Mouse (Mus musculus) kidney, embryonic 16.5 days (tissue): ENCODE results near the gene Ugcg. TPM values are rescaled to one million over a fixed set of nuclear protein-coding genes. Genes with fewer than 3 reads are reported as not detected.

ENCODE experiments used
- ATAC-seq: fragments of 200-750 bp; cut with Nextera tagmentation; 2 replicates; pipeline ENCODE4 v1.8.0; 2017; ENCODE audit warnings: moderate TSS enrichment; ENCODE audit not compliant: low FRiP score, low TSS enrichment
- H3K27ac ChIP-seq: fragments of 300-500 bp; sonication (generic); 2 replicates; pipeline ENCODE4 v1.5.1; 2014; ENCODE audit warnings: low read length
- H3K27me3 ChIP-seq: fragments of 300-500 bp; sonication (generic); 2 replicates; pipeline ENCODE4 v1.6.1; 2014; ENCODE audit warnings: low read length, control low read depth, mixed read lengths; ENCODE audit not compliant: insufficient read depth
- H3K36me3 ChIP-seq: fragments of 300-500 bp; sonication (generic); 2 replicates; pipeline ENCODE4 v1.6.1; 2014; ENCODE audit warnings: low read length, control low read depth, mixed read lengths; ENCODE audit not compliant: insufficient read depth
- H3K4me1 ChIP-seq: fragments of 300-500 bp; sonication (generic); 2 replicates; pipeline ENCODE4 v1.6.1; 2014; ENCODE audit warnings: low read length, control low read depth, mixed read lengths; ENCODE audit not compliant: insufficient read depth
- H3K4me2 ChIP-seq: fragments of 300-500 bp; sonication (generic); replicated peaks from 2 replicates; pipeline ENCODE4 v1.6.1; 2014; ENCODE audit warnings: low read depth, low read length
- H3K4me3 ChIP-seq: fragments of 300-500 bp; sonication (generic); 2 replicates; pipeline ENCODE4 v1.5.1; 2014; ENCODE audit warnings: mild to moderate bottlenecking, low read length
- H3K9ac ChIP-seq: fragments of 300-500 bp; sonication (generic); replicated peaks from 2 replicates; pipeline ENCODE4 v1.6.1; 2014; ENCODE audit warnings: low read length
- H3K9me3 ChIP-seq: fragments of 300-500 bp; sonication (generic); 2 replicates; pipeline ENCODE4 v1.6.1; 2016; ENCODE audit warnings: low read length, control low read depth
- WGBS: fragments of 180-500 bp; shearing (Covaris S2); extraction: QIAGEN DNeasy Blood & Tissue Kit; methylation state at CpG from one replicate; pipeline ENCODE4 v1.1.7; 2014; 5-methylcytosine and 5-hydroxymethylcytosine counted together
- polyA plus RNA-seq: library from polyadenylated mRNA; unstranded; fragments of >200 nt; fragmentation: Nextera tagmentation; extraction: Ambion mirVana; gene quantifications from 2 replicates; pipeline ENCODE4 v1.2.1, GENCODE M21; 2015

Gene Ugcg
- 6.6 and 6.7 TPM in 2 replicates for polyA plus RNA-seq

DNA sequence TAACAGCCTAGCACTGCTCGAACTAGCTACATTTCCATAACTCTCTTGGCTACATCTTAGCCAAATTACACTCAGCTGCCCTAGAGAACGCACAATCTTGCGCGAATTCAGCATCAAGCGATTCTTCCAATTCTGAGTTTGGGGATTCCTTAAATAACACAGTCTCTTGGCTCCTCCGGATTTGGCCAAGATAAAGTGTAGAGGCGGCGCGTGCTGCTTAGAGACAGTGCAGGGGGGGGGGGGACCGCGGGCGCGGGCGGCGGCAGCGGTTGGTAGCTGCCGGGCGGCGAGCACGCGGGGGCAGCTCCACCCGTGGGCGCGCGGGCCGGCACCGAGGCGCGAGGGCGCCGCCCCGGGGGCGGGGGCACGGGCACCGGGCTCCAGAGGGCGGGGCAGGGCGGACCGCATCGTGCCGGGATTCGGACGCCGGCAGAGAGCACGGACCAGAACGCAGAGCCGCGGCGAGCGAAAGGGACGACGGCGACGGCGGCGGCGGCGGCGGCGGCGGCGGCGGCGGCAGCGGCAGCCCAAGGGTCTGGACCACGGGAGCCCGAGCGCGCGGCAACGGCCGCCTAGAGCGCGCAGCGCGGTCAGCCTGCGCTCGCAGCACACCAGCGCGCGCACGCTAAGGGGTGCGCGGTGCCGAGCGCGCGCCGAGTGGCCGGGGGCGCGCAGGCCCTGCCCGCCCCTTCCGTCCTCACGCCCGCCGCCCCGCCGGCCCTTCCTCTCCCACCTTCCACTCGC is at the start of gene Ugcg:
Gene Ugcg, plus strand, starts transcription at position 456 of the 744 bp plus-strand sequence.
- Histone ChIP-seq H3K4me1 (peaks cover 13% of the 10 kb centered on the region), H3K9ac (peak within 1 kb of the TSS; percentile 97), H3K27me3 (no peaks in the 10 kb centered on the region), H3K27ac (peak within 1 kb of the TSS; percentile 90), H3K4me2 (peak within 1 kb of the TSS; percentile 81), H3K4me3 (peak within 1 kb of the TSS; percentile 98), H3K36me3 (no peaks in the 10 kb centered on the region), H3K9me3 (no peaks in the 10 kb centered on the region)
- peak; percentile 94 for ATAC-seq
- under 1% methylated on average over 83 of the region's 99 CpGs for WGBS

DNA sequence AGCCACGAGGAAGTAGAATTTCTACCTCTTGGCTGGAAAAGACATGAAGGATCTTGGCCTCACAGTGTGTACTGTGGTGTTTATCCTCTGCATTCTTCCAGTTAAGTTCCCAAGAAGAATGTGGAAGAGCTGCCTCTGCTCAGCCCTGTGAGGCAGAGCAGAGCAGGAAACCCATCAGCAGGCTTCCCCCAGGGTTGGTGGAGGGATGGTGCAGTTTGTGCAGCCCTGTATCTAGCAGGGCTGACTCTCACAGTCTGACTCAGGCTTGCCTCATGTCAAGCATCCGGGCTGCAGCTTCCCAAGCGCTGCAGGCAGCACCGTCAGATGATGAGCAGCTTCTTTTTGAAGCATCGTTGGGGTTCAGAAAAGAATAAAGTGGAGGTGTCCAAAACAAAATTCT is 40.0 kb upstream of the Ugcg start:
- Histone ChIP-seq H3K4me1 (no peaks in the 10 kb centered on the region), H3K9me3 (no peaks in the 10 kb centered on the region), H3K4me2 (no peak overlapping the region), H3K27ac (no peak overlapping the region), H3K4me3 (no peak overlapping the region), H3K9ac (no peak overlapping the region), H3K36me3 (no peaks in the 10 kb centered on the region), H3K27me3 (no peaks in the 10 kb centered on the region)
- 86% methylated on average over 5 of the region's 5 CpGs for WGBS
- no peak for ATAC-seq

DNA sequence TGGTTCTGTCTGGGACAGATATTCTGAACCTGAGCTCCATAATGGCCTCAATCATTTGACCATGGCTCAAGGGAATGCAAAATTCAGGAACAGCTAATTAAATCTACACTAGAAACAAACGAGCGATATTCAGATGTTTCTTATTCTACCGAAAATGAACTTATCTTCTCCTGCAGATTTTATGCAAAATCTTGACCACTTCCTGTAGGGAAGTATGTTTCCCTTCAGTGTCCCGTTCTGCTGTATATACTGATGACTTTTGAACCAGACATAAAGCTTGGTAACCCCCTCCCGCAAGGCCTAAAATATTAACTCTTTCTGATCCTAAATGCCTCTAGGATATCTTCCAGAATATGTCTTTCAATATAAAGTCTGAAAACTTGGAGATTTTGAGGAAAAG is 38.1 kb upstream of the Ugcg start:
- Histone ChIP-seq H3K9ac (no peak overlapping the region), H3K27me3 (no peaks in the 10 kb centered on the region), H3K27ac (no peak overlapping the region), H3K9me3 (no peaks in the 10 kb centered on the region), H3K4me1 (no peaks in the 10 kb centered on the region), H3K36me3 (no peaks in the 10 kb centered on the region), H3K4me2 (no peak overlapping the region), H3K4me3 (no peak overlapping the region)
- 58% methylated on average over 5 of the region's 5 CpGs for WGBS
- no peak for ATAC-seq

DNA sequence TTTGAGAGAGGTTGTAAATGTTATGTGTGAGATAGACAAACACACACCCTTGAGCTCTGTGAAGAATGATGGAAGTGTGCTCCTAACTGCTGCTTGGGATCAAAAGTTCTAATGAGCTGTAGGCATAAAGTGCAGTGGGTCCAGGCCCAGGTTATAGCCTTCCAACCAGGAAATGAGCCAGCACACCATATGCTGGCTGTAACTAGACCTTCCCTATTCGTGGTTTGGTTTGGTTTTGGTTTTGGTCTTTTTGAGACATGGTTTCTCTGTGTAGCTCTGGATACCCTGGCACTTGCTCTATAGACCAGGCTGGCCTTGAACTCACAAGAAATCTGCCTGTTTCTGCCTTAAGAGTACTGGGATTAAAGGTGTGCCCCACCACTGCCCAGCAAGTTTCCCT is 37.1 kb upstream of the Ugcg start:
- ATAC-seq: no peak

DNA sequence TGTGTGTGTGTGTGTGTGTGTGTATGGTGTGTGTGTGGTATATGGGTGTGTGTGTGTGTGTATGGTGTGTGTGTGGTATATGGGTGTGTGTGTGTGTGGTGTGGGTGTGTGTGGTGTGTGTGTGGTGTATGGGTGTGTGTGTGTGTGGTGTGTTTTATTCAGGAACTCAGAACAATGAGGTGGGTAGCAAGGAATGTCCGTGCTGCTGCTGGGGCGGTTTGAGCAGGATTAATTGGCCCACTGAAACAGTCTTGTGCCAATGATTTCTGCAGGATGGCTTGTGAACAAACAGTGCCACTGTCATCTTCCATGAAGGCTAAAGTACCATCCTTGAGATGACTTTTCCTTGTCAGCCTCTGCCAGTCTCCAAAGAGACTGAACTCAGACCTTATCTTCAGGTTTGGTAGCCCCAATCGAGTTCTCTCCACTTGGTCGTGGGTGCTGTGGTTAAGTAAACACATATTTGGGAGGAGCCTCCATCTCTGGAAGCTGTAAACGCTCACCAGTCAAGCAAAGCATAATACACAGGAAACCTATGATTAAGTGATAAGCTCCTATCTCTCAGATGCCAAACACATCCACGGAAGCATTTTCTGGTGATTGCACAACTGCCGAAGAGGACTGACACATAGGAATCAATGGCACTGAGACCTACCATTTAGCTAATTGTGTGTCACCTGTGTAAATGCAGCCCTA is 32.0 kb upstream of the Ugcg start:
- 44% methylated on average over 7 of the region's 7 CpGs for WGBS
- H3K27me3 ChIP-seq: no peaks in the 10 kb centered on the region
- no peak overlapping the region for H3K27ac ChIP-seq
- no peak overlapping the region for H3K4me2 ChIP-seq
- ATAC-seq: no peak
- no peaks in the 10 kb centered on the region for H3K9me3 ChIP-seq
- no peaks in the 10 kb centered on the region for H3K36me3 ChIP-seq
- no peak overlapping the region for H3K4me3 ChIP-seq
- H3K4me1 ChIP-seq: 0 out of 2 replicates have a peak, but pooled peaks cover 5% of the 10 kb centered on the region
- no peak overlapping the region for H3K9ac ChIP-seq

More for the DNA sequence above, 37.1 kb upstream of the Ugcg start:
- Histone ChIP-seq H3K4me2 (no peak overlapping the region), H3K4me1 (no peaks in the 10 kb centered on the region), H3K9ac (no peak overlapping the region), H3K9me3 (no peaks in the 10 kb centered on the region), H3K36me3 (no peaks in the 10 kb centered on the region), H3K27ac (no peak overlapping the region), H3K27me3 (no peaks in the 10 kb centered on the region), H3K4me3 (no peak overlapping the region)
- WGBS: 67% methylated on average over 1 of the region's 1 CpGs

DNA sequence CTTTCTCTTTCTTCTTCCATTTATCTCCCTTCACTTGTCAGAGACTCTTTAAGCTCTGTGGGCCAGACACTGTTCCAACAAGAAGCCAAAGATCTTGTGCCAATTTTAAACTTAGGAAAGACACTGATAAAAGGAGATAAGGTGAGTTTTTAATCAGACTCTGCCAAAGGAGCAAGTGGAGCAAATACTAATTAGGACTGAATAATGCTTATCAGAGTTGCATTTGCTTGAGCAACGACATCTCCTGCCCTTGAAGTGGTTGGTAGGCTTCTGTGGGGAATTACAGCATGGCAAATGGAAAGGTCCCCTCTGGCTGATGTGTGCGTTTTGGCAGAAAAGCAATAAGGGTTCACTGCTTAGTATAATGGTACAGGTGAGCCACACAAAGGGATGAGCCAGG is 31.4 kb upstream of the Ugcg start:
- WGBS: 77% methylated on average over 2 of the region's 2 CpGs
- H3K4me1 ChIP-seq: 0 out of 2 replicates have a peak, but pooled peaks cover 5% of the 10 kb centered on the region

DNA sequence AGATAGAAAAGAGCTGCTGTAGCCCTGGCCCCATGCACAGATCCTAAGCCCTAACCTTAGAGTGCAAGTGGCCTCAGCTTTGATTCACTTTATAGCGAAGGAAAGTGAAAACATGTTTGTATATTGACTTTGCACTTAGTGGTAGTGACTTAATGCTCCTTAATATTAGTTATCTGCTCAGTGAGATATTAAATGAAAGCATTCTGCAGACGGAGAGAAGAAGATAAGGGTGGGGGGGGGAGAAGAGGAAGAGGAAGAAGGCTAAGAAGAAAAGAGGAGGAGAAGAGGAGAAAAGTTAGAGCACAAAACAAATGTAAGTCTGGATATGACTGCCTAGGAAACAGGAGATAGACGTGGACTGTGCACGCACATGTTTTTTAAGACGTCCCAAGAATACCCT is 28.8 kb upstream of the Ugcg start:
- Histone ChIP-seq H3K27ac (no peak overlapping the region), H3K9ac (no peak overlapping the region), H3K9me3 (no peaks in the 10 kb centered on the region), H3K27me3 (no peaks in the 10 kb centered on the region), H3K4me2 (no peak overlapping the region), H3K4me1 (0 out of 2 replicates have a peak, but pooled peaks cover 5% of the 10 kb centered on the region), H3K36me3 (no peaks in the 10 kb centered on the region), H3K4me3 (no peak overlapping the region)
- WGBS: 90% methylated on average over 5 of the region's 5 CpGs
- no peak for ATAC-seq

More for the DNA sequence above, 31.4 kb upstream of the Ugcg start:
- H3K4me3 ChIP-seq: no peak overlapping the region
- no peak for ATAC-seq
- H3K27ac ChIP-seq: no peak overlapping the region
- no peaks in the 10 kb centered on the region for H3K27me3 ChIP-seq
- H3K9ac ChIP-seq: no peak overlapping the region
- H3K4me2 ChIP-seq: no peak overlapping the region
- no peaks in the 10 kb centered on the region for H3K9me3 ChIP-seq
- no peaks in the 10 kb centered on the region for H3K36me3 ChIP-seq

DNA sequence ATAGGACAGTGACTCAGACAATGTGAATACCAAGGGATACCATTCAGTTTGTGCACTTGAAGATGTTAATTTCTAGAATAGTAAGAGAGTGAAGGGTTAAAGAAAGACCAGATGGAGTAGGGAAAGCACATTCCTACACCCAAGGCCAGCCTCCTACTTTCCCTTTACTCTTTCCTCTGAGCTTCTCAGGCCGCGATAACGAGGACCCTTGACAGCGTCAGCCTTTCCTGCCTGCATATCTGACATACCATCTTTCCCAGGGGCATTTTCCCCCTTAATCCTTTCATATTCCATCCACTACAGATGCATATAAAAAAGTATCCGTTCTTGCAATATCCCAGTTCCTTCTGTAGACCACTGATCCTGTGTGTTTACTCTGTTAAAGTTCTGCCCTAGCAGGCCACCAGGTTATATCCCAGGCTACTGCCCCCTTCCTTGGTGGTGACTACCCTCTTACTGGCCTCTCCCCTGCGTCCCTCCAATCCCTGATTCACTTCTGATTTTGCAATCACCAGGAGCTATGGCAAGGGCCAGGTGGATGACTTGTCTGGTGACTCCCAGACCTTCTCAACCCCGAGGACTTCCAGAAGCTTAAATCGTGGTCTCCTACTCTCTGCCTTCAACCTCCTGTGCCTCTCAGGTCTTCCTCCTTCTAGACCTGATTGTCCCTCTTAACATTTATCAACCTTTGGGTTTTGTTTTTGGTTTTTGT is 27.9 kb upstream of the Ugcg start:
- Histone ChIP-seq H3K4me2 (no peak overlapping the region), H3K27ac (no peak overlapping the region), H3K4me3 (no peak overlapping the region), H3K9ac (no peak overlapping the region), H3K9me3 (no peaks in the 10 kb centered on the region), H3K36me3 (no peaks in the 10 kb centered on the region), H3K27me3 (no peaks in the 10 kb centered on the region), H3K4me1 (0 out of 2 replicates have a peak, but pooled peaks cover 5% of the 10 kb centered on the region)
- ATAC-seq: no peak
- WGBS: 54% methylated on average over 8 of the region's 8 CpGs

DNA sequence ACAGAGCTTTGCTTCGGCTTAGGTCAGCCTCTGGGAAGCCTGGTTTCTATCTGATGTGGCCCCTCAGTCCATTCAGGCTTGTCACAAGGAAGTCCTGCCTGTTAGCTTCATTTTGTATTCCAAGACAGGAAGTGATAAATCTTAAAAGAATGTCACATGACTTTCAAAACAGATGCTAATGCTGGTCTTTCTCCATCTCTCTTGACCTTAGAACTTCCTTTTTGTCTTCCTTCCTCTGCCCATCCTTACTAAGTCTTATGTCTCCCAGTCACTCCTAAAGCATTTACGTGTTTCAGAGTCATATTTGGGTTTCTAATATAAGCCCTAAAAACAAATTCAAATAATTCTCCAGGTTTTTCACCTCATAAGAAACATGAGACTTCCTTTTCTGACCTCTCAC is 25.0 kb upstream of the Ugcg start:
- Histone ChIP-seq H3K4me3 (no peak overlapping the region), H3K4me1 (0 out of 2 replicates have a peak, but pooled peaks cover 5% of the 10 kb centered on the region), H3K36me3 (no peaks in the 10 kb centered on the region), H3K9me3 (no peaks in the 10 kb centered on the region), H3K27ac (no peak overlapping the region), H3K4me2 (no peak overlapping the region), H3K9ac (no peak overlapping the region), H3K27me3 (no peaks in the 10 kb centered on the region)
- 78% methylated on average over 2 of the region's 2 CpGs for WGBS
- ATAC-seq: no peak
